Mouse (Mus musculus) kidney, embryonic 16.5 days (tissue): ENCODE data around the gene 1500009C09Rik. TPM values are rescaled to one million over a fixed set of nuclear protein-coding genes. Genes with fewer than 3 reads are reported as not detected.

ENCODE experiments used
- ATAC-seq: fragments of 200-750 bp; cut with Nextera tagmentation; 2 replicates; pipeline ENCODE4 v1.8.0; 2017; ENCODE audit warnings: moderate TSS enrichment; ENCODE audit not compliant: low FRiP score, low TSS enrichment
- H3K27ac ChIP-seq: fragments of 300-500 bp; sonication (generic); 2 replicates; pipeline ENCODE4 v1.5.1; 2014; ENCODE audit warnings: low read length
- H3K27me3 ChIP-seq: fragments of 300-500 bp; sonication (generic); 2 replicates; pipeline ENCODE4 v1.6.1; 2014; ENCODE audit warnings: low read length, control low read depth, mixed read lengths; ENCODE audit not compliant: insufficient read depth
- H3K36me3 ChIP-seq: fragments of 300-500 bp; sonication (generic); 2 replicates; pipeline ENCODE4 v1.6.1; 2014; ENCODE audit warnings: low read length, control low read depth, mixed read lengths; ENCODE audit not compliant: insufficient read depth
- H3K4me1 ChIP-seq: fragments of 300-500 bp; sonication (generic); 2 replicates; pipeline ENCODE4 v1.6.1; 2014; ENCODE audit warnings: low read length, control low read depth, mixed read lengths; ENCODE audit not compliant: insufficient read depth
- H3K4me2 ChIP-seq: fragments of 300-500 bp; sonication (generic); replicated peaks from 2 replicates; pipeline ENCODE4 v1.6.1; 2014; ENCODE audit warnings: low read depth, low read length
- H3K4me3 ChIP-seq: fragments of 300-500 bp; sonication (generic); 2 replicates; pipeline ENCODE4 v1.5.1; 2014; ENCODE audit warnings: mild to moderate bottlenecking, low read length
- H3K9ac ChIP-seq: fragments of 300-500 bp; sonication (generic); replicated peaks from 2 replicates; pipeline ENCODE4 v1.6.1; 2014; ENCODE audit warnings: low read length
- H3K9me3 ChIP-seq: fragments of 300-500 bp; sonication (generic); 2 replicates; pipeline ENCODE4 v1.6.1; 2016; ENCODE audit warnings: low read length, control low read depth
- WGBS: fragments of 180-500 bp; shearing (Covaris S2); extraction: QIAGEN DNeasy Blood & Tissue Kit; methylation state at CpG from one replicate; pipeline ENCODE4 v1.1.7; 2014; 5-methylcytosine and 5-hydroxymethylcytosine counted together
- polyA plus RNA-seq: library from polyadenylated mRNA; unstranded; fragments of >200 nt; fragmentation: Nextera tagmentation; extraction: Ambion mirVana; gene quantifications from 2 replicates; pipeline ENCODE4 v1.2.1, GENCODE M21; 2015

The 1500009C09Rik gene
- polyA plus RNA-seq, 1 experiment from 2014 or later: not detected

- peak within 1 kb of the TSS; percentile 34; the same call in 1 of the 2 replicates for H3K4me2 ChIP-seq
- H3K27ac ChIP-seq: no peak within 1 kb of the TSS
- no peaks in the 10 kb centered on the region for H3K9me3 ChIP-seq
- no peak for ATAC-seq
- H3K9ac ChIP-seq: no peak within 1 kb of the TSS
- no peaks in the 10 kb centered on the region for H3K36me3 ChIP-seq
- H3K4me1 ChIP-seq: peaks cover 4% of the 10 kb centered on the region; the same call in 1 of the 2 replicates
- H3K4me3 ChIP-seq: 0 out of 2 replicates have a peak within 1 kb of the TSS, but pooled peaks have one; percentile 5
- WGBS: 56% methylated on average over 39 of the region's 39 CpGs
- H3K27me3 ChIP-seq: no peaks in the 10 kb centered on the region
Observed at GRCm38 (mm10) chr15:82298764-82299561, 46.8 kb downstream of the 1500009C09Rik start, which contains the start of gene Wbp2nl. Gene Wbp2nl (plus strand): TSS chr15:82298954.

GRCm38 (mm10) chr15:82307107-82307506 is 54.9 kb downstream of the 1500009C09Rik start:
- no peaks in the 10 kb centered on the region for H3K27me3 ChIP-seq
- WGBS: 76% methylated on average over 3 of the region's 3 CpGs
- no peak overlapping the region for H3K9ac ChIP-seq
- no peak overlapping the region for H3K27ac ChIP-seq
- H3K36me3 ChIP-seq: no peaks in the 10 kb centered on the region
- no peaks in the 10 kb centered on the region for H3K4me1 ChIP-seq
- H3K4me2 ChIP-seq: no peak overlapping the region
- no peaks in the 10 kb centered on the region for H3K9me3 ChIP-seq
- H3K4me3 ChIP-seq: no peak overlapping the region
- ATAC-seq: no peak

GRCm38 (mm10) chr15:82308416-82308815 is 56.2 kb downstream of the 1500009C09Rik start:
- Histone ChIP-seq H3K36me3 (no peaks in the 10 kb centered on the region), H3K9me3 (no peaks in the 10 kb centered on the region), H3K27ac (no peak overlapping the region), H3K27me3 (no peaks in the 10 kb centered on the region), H3K4me1 (no peaks in the 10 kb centered on the region), H3K9ac (no peak overlapping the region), H3K4me3 (no peak overlapping the region), H3K4me2 (no peak overlapping the region)
- WGBS: 71% methylated on average over 3 of the region's 3 CpGs
- ATAC-seq: no peak

Other genes starting within 250 kb of the 1500009C09Rik start
- gene Desi1, start 218.5 kb upstream of the 1500009C09Rik start, polyA plus RNA-seq: 28.4 and 28.9 TPM in 2 replicates
- 283 and 300 TPM in 2 replicates for gene Snu13, start 204.8 kb upstream of the 1500009C09Rik start, polyA plus RNA-seq
- not detected in 2 replicates for gene 4930407I10Rik, start 193.2 kb upstream of the 1500009C09Rik start, polyA plus RNA-seq
- 0.10 TPM in 1 of 2 replicates, not detected in the other for gene Mei1, start 182.4 kb upstream of the 1500009C09Rik start, polyA plus RNA-seq
- gene Ccdc134, start 124.5 kb upstream of the 1500009C09Rik start, polyA plus RNA-seq: 17.3 and 19.5 TPM in 2 replicates
- gene Srebf2, start 105.2 kb upstream of the 1500009C09Rik start, polyA plus RNA-seq: 134 and 144 TPM in 2 replicates
- 0.41 and 0.62 TPM in 2 replicates for gene Shisa8, start 39.6 kb upstream of the 1500009C09Rik start, polyA plus RNA-seq
- gene Tnfrsf13c, start 28.0 kb upstream of the 1500009C09Rik start, polyA plus RNA-seq: 0.15 TPM in 1 of 2 replicates, not detected in the other
- gene Cenpm, start 7.6 kb upstream of the 1500009C09Rik start, polyA plus RNA-seq: 65.9 and 71.2 TPM in 2 replicates
- gene Sept3, start 22.5 kb downstream of the 1500009C09Rik start, polyA plus RNA-seq: 8.6 and 11.3 TPM in 2 replicates
- gene Wbp2nl, start 46.6 kb downstream of the 1500009C09Rik start, polyA plus RNA-seq: 0.41 and 0.61 TPM in 2 replicates
- gene Naga, start 86.5 kb downstream of the 1500009C09Rik start, polyA plus RNA-seq: 81.9 and 87.4 TPM in 2 replicates
- gene Pheta2, start 86.5 kb downstream of the 1500009C09Rik start, polyA plus RNA-seq: 10.4 and 12.5 TPM in 2 replicates
- gene Smdt1, start 86.6 kb downstream of the 1500009C09Rik start, polyA plus RNA-seq: 319 and 325 TPM in 2 replicates
- gene Ndufa6, start 101.9 kb downstream of the 1500009C09Rik start, polyA plus RNA-seq: 415 and 434 TPM in 2 replicates
- gene Cyp2d22, start 127.9 kb downstream of the 1500009C09Rik start, polyA plus RNA-seq: 18.2 and 21.1 TPM in 2 replicates
- gene Cyp2d11, start 141.6 kb downstream of the 1500009C09Rik start, polyA plus RNA-seq: not detected in 2 replicates
- 0.26 TPM in 1 of 2 replicates, not detected in the other for gene Cyp2d10, start 154.8 kb downstream of the 1500009C09Rik start, polyA plus RNA-seq
- gene Cyp2d9, start 181.0 kb downstream of the 1500009C09Rik start, polyA plus RNA-seq: 0.11 TPM in 1 of 2 replicates, not detected in the other